Mouse (Mus musculus) gastrocnemius, adult 2 months (tissue): Measurements from ENCODE around the gene Pdcd1lg2. TPM values are rescaled to one million over a fixed set of nuclear protein-coding genes. Genes with fewer than 3 reads are reported as not detected.

ENCODE experiments used
- DNase-seq: peaks from one replicate; pipeline ENCODE4 v3.0.0; 2022
- H3K27ac ChIP-seq: fragments of 200-600 bp; 2 replicates; pipeline ENCODE4 v1.8.1; 2022; ENCODE audit warnings: mild to moderate bottlenecking
- H3K4me3 ChIP-seq: fragments of 200-600 bp; 2 replicates; pipeline ENCODE4 v1.8.1; 2022; ENCODE audit warnings: mild to moderate bottlenecking, moderate library complexity
- CTCF ChIP-seq: fragments of 200-600 bp; IDR thresholded peaks from 2 replicates; pipeline ENCODE4 v1.8.1; 2022; ENCODE audit warnings: antibody characterized with exemption, mild to moderate bottlenecking, moderate library complexity
- intact Hi-C: fragments of 180-260 bp; cut with DNase I; formaldehyde crosslinking; loops from one replicate; pipeline ENCODE4 v1.15.1; 2025
- total RNA-seq, 2 experiments: library from RNA; stranded (reverse); gene quantifications; 2 replicates each; pipeline ENCODE4 v1.2.3; 2021

The Pdcd1lg2 gene
- total RNA-seq, 2 experiments from 2014 or later = not detected

DNA sequence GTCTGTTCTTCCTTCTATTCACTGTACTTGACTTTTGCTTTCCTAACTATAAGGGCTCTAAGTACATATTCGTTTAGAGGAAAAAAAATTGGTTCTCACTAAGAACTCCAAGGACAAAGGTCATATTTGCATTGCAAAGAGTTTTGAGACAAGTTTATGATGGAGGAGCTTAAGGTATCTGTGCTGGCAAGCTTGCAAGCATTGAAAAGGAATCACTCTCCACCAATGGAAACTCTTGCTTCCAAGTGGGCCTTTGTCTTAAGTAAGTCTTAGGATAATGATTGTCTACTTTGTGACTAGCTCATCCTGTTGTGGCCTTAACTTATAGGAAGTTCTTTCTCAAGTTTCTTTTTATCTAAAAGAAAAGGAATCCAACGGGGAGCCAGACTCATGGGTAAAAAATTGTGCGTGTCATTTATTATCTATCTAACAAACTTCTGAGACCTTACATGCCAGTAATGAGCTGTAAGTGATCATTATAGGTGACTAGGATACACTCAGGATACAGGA lies 5.7 kb downstream of the Pdcd1lg2 start:
- no peak for TF ChIP-seq CTCF
- Histone ChIP-seq H3K27ac (no peak overlapping the region), H3K4me3 (no peak overlapping the region)
- intact Hi-C loops = no loop called here
- no peak for DNase-seq

DNA sequence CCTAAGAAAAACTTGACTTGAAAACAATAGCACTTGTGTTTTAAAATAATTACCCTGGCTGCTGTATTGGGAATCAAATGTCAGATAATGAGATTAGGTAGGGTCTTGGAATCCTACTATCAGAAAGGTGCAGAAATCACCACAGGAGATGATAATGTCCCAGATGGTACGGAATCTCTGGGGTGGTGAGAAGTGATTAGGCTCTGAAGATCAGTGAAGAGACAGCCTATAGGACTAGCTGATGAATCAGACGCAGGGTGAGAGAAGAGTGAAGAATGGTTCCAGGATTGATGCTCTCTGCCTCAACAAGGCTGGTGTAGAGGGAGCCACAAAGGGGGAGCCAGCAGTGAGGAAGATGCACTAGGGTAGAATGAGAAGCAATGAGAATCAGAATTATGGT lies 6.5 kb downstream of the Pdcd1lg2 start:
- intact Hi-C loops = no loop called here
- DNase-seq = no peak
- no peak overlapping the region for H3K4me3 ChIP-seq
- no peak overlapping the region for H3K27ac ChIP-seq
- TF ChIP-seq CTCF = no peak

DNA sequence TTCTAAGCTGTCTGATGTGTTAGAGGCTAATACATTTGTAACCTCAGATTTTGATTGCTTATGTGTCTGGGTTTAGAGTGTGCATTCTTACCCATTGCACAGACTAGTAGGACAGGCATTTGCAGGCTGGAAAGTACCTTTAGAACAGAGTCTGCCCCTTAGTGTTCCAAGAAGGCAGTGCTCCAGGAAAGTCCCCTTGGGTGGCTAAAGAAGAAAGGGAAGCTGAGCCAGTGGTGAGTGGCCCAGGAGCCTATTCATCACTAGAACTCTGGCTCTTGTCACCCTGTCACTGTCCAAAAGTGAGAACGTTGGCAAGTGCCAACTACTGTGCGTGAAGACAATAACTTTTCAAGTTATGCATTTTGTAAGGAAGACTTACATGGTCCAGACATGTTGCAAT lies 7.2 kb downstream of the Pdcd1lg2 start:
- peak overlapping the region; percentile 74 for H3K27ac ChIP-seq
- no peak for TF ChIP-seq CTCF
- intact Hi-C loops = no loop called here

DNA sequence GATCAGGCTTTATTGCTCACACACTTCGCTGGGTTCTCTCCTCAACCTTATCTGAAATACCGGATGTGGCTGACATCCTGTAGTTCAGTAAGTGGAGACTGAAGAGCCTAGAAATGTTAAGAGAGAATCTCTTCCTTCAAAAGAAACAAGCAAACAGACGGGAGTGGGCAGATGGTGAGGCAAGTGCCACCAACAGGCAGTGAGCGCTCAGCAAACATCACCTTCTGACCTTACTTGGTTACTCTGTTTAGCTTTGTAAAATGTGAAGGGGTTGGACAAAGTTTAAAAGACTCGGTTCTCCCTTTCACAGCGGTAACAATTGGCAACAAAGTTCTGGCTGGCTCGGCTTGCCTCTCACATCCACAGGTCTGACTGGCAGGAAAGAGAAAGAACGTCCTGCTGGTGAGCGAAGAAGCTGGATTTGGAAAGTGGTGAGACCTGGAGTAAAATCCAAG lies 8.0 kb downstream of the Pdcd1lg2 start:
- peak overlapping the region; percentile 27; the same call in 1 of the 2 replicates for H3K4me3 ChIP-seq
- no peak for DNase-seq
- TF ChIP-seq CTCF = no peak
- H3K27ac ChIP-seq = peak overlapping the region; percentile 74
- intact Hi-C loops = no loop called here

More for the DNA sequence above, 7.2 kb downstream of the Pdcd1lg2 start:
- DNase-seq = no peak
- H3K4me3 ChIP-seq = no peak overlapping the region

DNA sequence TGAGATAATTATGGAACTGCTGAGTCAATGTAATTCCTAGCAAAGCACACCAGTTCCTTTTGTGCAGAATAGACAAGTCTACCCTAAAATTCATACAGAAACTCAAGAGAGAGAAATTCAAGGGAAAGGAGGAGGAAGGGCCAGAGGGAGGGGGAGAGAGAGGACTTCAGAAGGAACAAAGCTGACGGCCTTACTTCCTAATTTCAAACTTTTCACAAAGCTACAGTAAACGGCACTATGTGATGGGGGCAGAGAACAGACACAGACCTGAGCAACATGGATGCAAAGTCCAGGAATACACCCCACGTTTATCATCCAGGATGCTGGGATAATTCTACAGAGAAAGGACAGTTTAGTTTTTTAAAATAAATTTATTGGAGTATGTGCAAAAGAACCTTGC lies 8.8 kb downstream of the Pdcd1lg2 start:
- intact Hi-C loops = no loop called here
- no peak for TF ChIP-seq CTCF

DNA sequence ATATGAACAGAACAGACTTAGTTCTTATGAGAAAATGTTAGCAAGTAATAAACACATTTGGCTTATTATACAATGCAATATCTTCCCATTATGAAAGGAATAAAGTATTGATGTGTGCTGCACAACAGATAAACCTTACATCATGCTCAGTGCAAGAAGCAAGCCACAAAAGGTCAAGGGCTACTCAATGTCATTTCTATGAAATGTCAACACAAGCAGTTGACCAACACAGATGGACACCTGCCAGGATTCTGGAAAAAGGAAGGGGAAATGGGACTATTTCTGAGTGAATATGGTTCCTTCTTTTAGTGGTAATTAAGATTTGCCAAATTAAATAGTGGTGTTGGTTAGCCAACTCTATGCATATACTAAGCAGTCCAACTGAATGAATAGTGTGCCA lies 9.2 kb downstream of the Pdcd1lg2 start:
- intact Hi-C loops = no loop called here
- no peak overlapping the region for H3K4me3 ChIP-seq

More for the DNA sequence above, 8.8 kb downstream of the Pdcd1lg2 start:
- Histone ChIP-seq H3K4me3 (no peak overlapping the region), H3K27ac (peak overlapping the region; percentile 74; the same call in 1 of the 2 replicates)
- no peak for DNase-seq

DNA sequence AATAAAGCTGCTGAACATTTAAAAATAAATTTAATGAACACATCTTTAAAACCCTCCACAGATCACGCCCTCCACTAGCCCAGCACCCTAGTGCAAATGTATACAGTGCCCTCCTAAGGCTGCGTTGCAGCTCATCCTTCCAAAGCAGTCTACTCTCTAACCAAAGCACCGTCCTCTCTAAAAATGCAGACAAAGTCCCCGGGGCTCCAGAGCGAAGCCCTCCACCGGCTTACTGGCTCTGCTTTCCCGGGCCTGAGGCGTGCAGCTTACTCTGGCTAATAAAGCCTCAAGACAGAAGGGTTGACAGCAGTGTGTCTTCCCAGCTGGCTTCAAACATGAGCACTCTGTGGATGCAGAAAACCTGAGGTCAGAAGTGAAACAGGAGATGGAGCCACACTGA lies 9.7 kb downstream of the Pdcd1lg2 start:
- no peak for TF ChIP-seq CTCF
- intact Hi-C loops = no loop called here
- no peak overlapping the region for H3K27ac ChIP-seq
- DNase-seq = no peak
- no peak overlapping the region for H3K4me3 ChIP-seq

More for the DNA sequence above, 9.2 kb downstream of the Pdcd1lg2 start:
- no peak for TF ChIP-seq CTCF
- no peak for DNase-seq
- H3K27ac ChIP-seq = peak overlapping the region; percentile 16; the same call in 1 of the 2 replicates

DNA sequence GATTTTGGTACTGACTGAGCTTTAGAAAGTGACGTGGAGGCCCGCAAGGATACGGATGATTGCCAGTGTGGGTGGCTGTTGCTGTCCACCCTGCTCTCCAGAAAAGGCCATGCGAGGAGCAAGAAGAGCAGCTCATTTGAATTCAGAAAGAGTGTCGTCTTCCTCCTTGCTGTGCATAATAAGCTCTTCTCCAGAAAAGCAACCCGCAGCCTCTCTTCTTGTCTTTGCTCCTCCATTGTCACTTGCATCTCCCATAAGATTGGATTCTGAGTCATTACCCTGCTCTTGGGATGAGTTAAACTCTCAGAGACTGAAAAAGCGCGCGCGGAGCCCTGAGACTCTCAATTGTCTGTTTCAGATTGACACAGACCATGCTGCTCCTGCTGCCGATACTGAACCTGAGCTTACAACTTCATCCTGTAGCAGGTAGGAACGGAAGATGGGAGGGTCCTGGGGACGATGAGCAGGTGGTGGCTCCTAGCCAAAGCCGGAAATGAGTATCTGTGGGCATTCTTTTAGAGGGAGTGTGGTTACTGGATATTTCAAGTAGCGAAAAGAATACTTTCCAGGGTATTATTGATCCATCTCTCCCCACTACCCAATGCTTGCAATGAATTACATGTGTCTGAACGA lies 11.4 kb downstream of the Pdcd1lg2 start:
- no peak overlapping the region for H3K4me3 ChIP-seq
- intact Hi-C loops = no loop called here
- no peak for TF ChIP-seq CTCF
- DNase-seq = no peak
- H3K27ac ChIP-seq = no peak overlapping the region

DNA sequence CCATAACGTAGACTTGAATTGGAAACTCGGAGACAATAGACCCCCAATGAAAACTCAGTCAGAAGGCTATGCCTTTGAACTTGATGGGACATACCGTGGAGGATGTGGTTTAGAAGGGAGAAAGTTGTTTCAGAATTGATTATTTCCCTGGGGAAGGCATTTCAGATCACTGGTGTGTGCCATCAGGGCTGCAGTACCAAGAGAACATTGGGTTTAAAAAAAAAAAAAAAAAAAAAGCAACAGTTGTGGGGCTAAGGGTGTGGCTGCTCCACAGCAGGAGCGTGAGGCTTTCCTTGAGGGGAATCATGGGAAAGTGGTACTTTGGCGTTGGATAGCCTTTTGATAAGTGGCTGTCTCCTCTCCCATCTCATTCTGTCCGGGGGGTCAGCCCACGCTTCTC lies 12.1 kb downstream of the Pdcd1lg2 start:
- intact Hi-C loops = no loop called here
- Histone ChIP-seq H3K27ac (no peak overlapping the region), H3K4me3 (no peak overlapping the region)
- no peak for DNase-seq
- no peak for TF ChIP-seq CTCF

DNA sequence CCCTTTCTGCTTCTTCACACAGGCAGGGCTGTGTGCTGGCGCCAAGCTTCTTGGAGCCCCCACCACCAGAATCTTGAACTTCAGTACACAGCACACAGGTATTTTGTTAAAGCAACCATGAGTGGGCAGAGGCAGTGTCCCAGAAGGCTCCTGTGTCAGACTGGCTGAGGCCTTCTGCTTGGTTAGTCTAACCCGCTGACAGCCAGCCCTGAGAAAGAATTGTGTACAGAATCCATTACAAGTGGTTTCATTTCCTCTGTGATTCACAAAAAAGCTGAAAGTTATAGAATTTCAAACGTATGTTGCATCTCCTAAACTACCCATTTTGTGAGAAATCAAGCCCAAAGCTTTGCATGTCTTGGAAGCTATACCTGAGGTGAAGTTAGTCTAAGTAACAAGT lies 19.8 kb downstream of the Pdcd1lg2 start:
- Histone ChIP-seq H3K27ac (no peak overlapping the region), H3K4me3 (no peak overlapping the region)
- DNase-seq = no peak
- TF ChIP-seq CTCF = no peak
- intact Hi-C loops = no loop called here

DNA sequence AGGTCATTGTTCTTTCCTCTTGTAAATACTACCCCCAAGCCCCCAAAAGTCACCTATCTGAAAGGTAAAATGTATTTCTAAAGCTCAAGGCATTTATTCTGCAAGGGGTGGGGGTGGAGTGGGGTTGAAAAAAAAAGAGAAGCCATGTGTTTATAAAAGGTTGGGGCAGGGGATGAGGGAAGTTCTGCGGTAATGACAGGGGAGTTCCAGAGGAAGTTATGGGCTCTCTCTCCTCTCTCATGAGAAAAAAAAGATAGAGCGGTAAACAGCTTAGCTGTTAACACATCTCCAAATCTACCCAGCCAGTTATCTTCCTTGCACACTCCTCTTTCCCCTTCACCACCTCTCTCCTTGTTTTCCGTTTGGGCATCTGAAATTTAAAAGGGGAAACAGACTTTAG lies 20.2 kb downstream of the Pdcd1lg2 start:
- no peak for TF ChIP-seq CTCF
- DNase-seq = no peak
- intact Hi-C loops = no loop called here

DNA sequence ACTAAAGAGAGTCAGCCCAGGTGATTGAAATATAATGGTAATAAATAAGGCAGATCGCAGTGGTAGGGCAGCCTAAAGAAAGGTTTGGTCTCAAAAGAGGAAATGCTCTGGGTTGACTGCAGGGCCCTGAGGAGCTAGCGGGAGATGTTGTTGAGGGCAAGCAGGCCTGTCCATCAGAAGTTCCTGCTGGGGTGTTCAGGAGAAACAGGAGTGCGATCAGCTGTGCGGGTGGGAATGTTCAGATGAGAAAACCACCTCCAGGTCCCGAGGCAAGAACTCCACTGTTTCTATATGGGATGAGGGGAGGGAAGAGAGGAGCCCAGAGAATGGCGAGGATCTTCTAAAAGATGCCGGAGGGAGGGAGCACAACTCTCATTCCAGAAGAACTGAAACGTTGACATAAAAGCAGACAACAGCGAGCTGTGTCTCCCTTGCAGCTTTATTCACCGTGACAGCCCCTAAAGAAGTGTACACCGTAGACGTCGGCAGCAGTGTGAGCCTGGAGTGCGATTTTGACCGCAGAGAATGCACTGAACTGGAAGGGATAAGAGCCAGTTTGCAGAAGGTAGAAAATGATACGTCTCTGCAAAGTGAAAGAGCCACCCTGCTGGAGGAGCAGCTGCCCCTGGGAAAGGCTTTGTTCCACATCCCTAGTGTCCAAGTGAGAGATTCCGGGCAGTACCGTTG lies 26.2 kb downstream of the Pdcd1lg2 start:
- DNase-seq = no peak
- no peak for TF ChIP-seq CTCF
- H3K27ac ChIP-seq = no peak overlapping the region
- intact Hi-C loops = no loop called here
- no peak overlapping the region for H3K4me3 ChIP-seq

More for the DNA sequence above, 20.2 kb downstream of the Pdcd1lg2 start:
- no peak overlapping the region for H3K27ac ChIP-seq
- H3K4me3 ChIP-seq = no peak overlapping the region

DNA sequence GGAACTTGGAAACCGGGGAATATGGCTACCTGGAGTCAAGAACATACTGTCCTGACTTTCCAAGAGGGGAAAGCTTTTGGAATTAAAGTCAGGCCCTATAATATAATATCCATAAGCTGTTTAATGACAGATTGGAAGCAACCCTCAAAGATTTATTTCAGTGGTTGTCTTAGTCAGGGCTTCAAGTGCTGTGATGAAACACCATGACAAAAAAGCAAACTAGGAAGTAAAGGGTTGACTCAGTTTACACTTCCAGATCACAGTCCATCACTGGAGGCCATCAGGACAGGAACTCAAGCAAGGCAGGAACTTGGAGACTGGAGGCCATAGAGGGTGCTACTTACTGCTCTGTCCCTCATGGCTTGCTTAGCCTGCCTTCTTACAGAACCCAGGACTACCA lies 27.1 kb downstream of the Pdcd1lg2 start:
- TF ChIP-seq CTCF = no peak
- intact Hi-C loops = no loop called here

More for the DNA sequence above, 27.1 kb downstream of the Pdcd1lg2 start:
- no peak overlapping the region for H3K27ac ChIP-seq
- no peak overlapping the region for H3K4me3 ChIP-seq
- no peak for DNase-seq
